Mouse (Mus musculus): Measurements from ENCODE around the gene Lamc3. TPM values are rescaled to one million over a fixed set of nuclear protein-coding genes. Genes with fewer than 3 reads are reported as not detected.

Gene Lamc3
- polyA plus RNA-seq, 1 experiment from 2014 or later = 0.64 TPM

DNA sequence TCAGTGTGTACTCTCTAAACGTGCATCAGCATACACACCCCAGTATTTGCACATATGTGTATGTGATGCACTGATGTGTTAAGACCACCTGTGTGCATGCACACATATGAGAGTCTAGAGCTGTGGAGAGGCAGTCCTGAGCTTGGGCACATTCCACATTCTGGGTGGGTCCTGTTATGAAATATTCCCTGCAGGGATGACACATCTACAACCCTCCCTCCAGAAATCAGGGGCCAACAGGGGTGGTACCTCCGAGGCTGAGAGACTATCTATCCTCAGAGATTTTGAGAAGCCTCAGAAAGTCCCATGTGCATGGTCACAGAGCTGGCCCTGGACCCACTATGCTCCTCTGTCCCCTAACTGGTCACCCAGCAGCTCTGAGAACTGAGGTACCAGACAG, 58.5 kb downstream of the Lamc3 start:
- ATAC-seq (ENCODE audit: insufficient read depth, low FRiP score, low read depth) = no peak
- 74% methylated on average over 2 of the region's 2 CpGs for WGBS
- H3K27me3 ChIP-seq (replicated peaks) = no peaks in the 10 kb centered on the region

DNA sequence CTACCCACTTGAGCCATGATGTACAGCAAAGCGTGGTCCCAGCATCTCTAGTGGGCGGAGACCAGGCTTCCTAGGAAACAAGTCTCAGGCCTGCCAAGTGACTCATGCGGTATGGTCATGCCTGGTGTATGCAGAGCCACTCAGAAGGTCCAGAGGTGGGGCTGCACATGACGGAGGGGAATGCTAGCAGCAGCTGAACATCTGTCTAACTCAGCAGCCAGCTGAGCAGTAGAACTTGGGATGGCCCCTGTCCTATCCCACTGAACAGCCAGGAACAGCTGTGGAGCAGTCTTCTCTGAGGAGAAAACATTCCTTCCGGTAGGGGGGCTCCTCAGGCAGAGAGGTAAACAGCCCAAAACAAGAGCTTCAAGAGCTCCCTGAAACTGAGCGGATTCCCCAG, 61.3 kb downstream of the Lamc3 start:
- Histone ChIP-seq H3K4me3 (replicated peaks) (no peak overlapping the region), H3K27me3 (replicated peaks) (no peaks in the 10 kb centered on the region), H3K9ac (no peak overlapping the region), H3K27ac (no peak overlapping the region), H3K4me2 (no peak overlapping the region), H3K4me1 (peaks cover 9% of the 10 kb centered on the region; the same call in 1 of the 2 replicates), H3K9me3 (no peaks in the 10 kb centered on the region), H3K36me3 (no peaks in the 10 kb centered on the region)
- WGBS = 57% methylated on average over 6 of the region's 6 CpGs
- ATAC-seq (ENCODE audit: insufficient read depth, low FRiP score, low read depth) = peak; percentile 53; the same call in 1 of the 2 replicates

More for the DNA sequence above, 58.5 kb downstream of the Lamc3 start:
- Histone ChIP-seq H3K4me2 (no peak overlapping the region), H3K4me3 (replicated peaks) (no peak overlapping the region), H3K9me3 (no peaks in the 10 kb centered on the region), H3K36me3 (no peaks in the 10 kb centered on the region), H3K4me1 (peaks cover 3% of the 10 kb centered on the region; the same call in 1 of the 2 replicates), H3K9ac (no peak overlapping the region), H3K27ac (no peak overlapping the region)

DNA sequence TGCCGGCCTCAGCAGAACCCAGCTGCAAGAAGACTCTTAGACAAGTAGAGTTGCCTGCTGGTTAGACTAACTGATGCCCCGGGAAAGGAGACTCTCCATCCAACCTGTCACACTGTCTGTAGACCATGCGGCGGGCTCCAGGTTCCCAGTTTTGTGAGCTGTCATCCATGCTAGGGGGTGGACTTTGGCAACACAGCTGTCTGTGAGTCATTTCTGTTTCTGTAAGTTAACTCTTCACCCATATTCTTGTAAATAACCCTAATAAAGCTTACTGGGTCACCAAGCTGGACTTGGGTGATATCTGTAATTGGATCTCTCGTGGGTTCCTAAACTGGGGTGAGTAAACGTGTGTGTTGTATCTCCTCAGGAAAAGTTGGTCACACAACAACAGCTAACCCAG, 61.7 kb downstream of the Lamc3 start:
- no peaks in the 10 kb centered on the region for H3K27me3 ChIP-seq (replicated peaks)
- no peak overlapping the region for H3K9ac ChIP-seq
- no peak overlapping the region for H3K27ac ChIP-seq
- H3K9me3 ChIP-seq = no peaks in the 10 kb centered on the region
- no peak; the same call in 1 of the 2 replicates for ATAC-seq (ENCODE audit: insufficient read depth, low FRiP score, low read depth)
- WGBS = 65% methylated on average over 6 of the region's 6 CpGs
- H3K4me1 ChIP-seq = peaks cover 9% of the 10 kb centered on the region; the same call in 1 of the 2 replicates
- H3K36me3 ChIP-seq = no peaks in the 10 kb centered on the region
- no peak overlapping the region for H3K4me2 ChIP-seq
- H3K4me3 ChIP-seq (replicated peaks) = no peak overlapping the region

DNA sequence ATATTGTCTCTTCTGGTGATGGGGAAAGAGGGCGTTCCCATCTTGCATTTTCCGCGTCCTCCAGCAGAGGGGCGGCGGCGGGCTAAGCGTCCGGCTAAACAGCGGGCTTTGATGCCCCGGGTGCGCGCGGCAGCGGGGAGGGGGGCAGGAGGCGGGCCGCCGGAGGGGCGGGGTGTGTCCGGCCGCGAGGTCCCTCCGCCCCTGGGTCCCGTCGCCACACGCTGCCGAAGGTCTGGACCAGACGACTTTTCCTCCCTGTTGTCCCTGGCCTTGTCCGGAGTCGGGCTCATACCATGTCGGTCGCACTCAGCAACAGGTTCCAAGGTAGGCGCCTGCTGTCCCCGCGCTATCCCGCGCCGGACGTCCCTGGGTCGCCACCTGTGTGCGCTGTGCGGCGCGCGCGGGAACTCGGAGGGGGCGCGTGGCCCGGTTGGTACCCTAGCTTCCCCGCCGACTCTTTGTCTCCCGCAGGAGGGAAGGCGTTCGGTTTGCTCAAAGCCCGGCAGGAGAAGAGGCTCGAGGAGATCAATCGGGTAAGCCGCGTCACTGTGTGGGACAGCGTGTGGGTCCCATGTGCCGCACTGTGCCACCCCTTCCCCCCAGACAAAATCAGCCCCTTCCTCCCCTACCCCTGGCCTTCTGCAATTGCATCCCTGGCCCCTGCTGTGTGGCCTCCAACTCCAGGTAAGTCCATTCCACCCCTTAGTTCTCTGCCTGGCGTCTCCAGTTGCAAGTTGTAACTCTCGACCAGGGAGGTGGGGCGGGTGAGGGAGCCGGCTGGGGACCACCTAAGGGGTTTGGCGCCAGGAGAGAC, 63.2 kb downstream of the Lamc3 start, which contains the start of gene Aif1l:
Aif1l (plus strand) TSS at position 82 of the 814 bp plus-strand sequence.
- Histone ChIP-seq H3K27ac (no peak within 1 kb of the TSS), H3K36me3 (no peaks in the 10 kb centered on the region), H3K4me1 (peaks cover 9% of the 10 kb centered on the region; the same call in 1 of the 2 replicates), H3K4me3 (replicated peaks) (peak within 1 kb of the TSS; percentile 61), H3K4me2 (peak within 1 kb of the TSS; percentile 99), H3K27me3 (replicated peaks) (no peaks in the 10 kb centered on the region), H3K9ac (peak within 1 kb of the TSS; percentile 31; the same call in 1 of the 2 replicates), H3K9me3 (no peaks in the 10 kb centered on the region)
- WGBS = under 1% methylated on average over 66 of the region's 66 CpGs
- ATAC-seq (ENCODE audit: insufficient read depth, low FRiP score, low read depth) = peak; percentile 41; the same call in 1 of the 2 replicates

DNA sequence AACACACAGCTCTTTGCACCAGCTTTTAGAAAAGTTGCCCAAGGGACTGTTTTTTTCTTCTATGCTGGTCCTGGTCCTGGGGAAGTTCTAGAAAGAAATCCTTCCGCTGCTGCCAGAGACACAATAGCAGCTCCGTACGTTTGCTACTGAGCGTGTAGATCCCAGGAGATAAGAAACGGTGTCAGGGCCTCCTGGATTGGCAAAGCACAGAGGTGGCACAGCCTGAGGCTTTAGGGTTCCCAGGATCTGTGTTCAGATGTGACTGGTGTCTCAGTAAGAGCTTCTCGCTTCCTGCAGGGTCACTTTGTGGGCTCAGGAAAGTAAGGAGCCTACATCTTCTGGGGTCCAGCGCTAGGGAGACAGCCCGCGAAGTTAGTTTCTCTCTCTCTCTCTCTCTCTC, 63.9 kb downstream of the Lamc3 start:
- peak overlapping the region; percentile 61 for H3K4me3 ChIP-seq (replicated peaks)
- ATAC-seq (ENCODE audit: insufficient read depth, low FRiP score, low read depth) = no peak
- H3K9me3 ChIP-seq = no peaks in the 10 kb centered on the region
- H3K27ac ChIP-seq = no peak overlapping the region
- WGBS = 28% methylated on average over 9 of the region's 9 CpGs
- no peaks in the 10 kb centered on the region for H3K27me3 ChIP-seq (replicated peaks)
- H3K4me2 ChIP-seq = peak overlapping the region; percentile 99
- H3K36me3 ChIP-seq = no peaks in the 10 kb centered on the region
- peaks cover 9% of the 10 kb centered on the region; the same call in 1 of the 2 replicates for H3K4me1 ChIP-seq
- H3K9ac ChIP-seq = no peak overlapping the region

DNA sequence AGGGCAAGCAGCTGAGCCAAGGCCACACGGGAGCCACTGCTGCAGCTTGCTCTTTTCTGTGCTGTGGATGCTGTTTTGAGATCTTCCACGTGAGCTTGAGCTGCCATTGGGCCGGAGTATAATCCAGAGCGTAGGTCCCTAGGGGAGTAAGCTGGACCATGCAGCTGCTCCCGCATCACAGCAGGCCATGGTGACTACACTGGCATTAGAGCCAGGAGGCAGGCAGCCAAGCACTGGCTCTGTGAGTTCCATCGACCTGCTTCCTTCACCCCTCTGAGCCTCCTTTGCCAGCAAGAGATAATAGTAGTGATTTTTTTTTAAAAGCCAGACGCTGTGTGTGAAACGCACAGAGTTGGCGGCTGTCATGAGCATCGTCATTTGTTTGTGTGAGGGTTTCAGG, 65.1 kb downstream of the Lamc3 start:
- H3K9me3 ChIP-seq = no peaks in the 10 kb centered on the region
- 84% methylated on average over 10 of the region's 10 CpGs for WGBS
- H3K4me1 ChIP-seq = peaks cover 9% of the 10 kb centered on the region; the same call in 1 of the 2 replicates
- no peak overlapping the region for H3K4me2 ChIP-seq
- H3K27me3 ChIP-seq (replicated peaks) = no peaks in the 10 kb centered on the region
- H3K4me3 ChIP-seq (replicated peaks) = no peak overlapping the region
- no peak for ATAC-seq (ENCODE audit: insufficient read depth, low FRiP score, low read depth)
- H3K9ac ChIP-seq = no peak overlapping the region
- H3K27ac ChIP-seq = no peak overlapping the region
- no peaks in the 10 kb centered on the region for H3K36me3 ChIP-seq

DNA sequence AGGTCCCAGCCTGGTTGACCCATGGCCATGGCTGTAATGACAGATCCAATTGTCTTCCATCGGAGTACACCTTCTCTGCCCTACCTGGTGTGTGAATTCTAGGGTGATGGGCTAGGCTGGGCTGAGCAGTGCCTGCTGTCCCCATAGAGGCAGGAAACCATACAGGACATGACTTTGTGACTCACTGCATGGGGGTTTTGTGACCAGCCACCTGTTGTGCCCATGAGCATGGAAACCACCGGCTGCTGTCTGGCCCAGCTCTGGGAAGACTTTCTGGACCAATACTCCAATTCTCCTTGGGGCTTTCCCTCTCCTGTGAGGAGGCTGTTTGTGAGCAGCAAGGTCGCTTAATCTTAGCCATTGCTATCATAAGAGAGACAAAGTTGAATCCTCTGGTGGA, 65.6 kb downstream of the Lamc3 start:
- Histone ChIP-seq H3K9me3 (no peaks in the 10 kb centered on the region), H3K27me3 (replicated peaks) (no peaks in the 10 kb centered on the region), H3K9ac (no peak overlapping the region), H3K4me3 (replicated peaks) (no peak overlapping the region), H3K27ac (no peak overlapping the region), H3K4me1 (peaks cover 9% of the 10 kb centered on the region; the same call in 1 of the 2 replicates), H3K4me2 (no peak overlapping the region), H3K36me3 (no peaks in the 10 kb centered on the region)
- 79% methylated on average over 3 of the region's 3 CpGs for WGBS
- no peak for ATAC-seq (ENCODE audit: insufficient read depth, low FRiP score, low read depth)

DNA sequence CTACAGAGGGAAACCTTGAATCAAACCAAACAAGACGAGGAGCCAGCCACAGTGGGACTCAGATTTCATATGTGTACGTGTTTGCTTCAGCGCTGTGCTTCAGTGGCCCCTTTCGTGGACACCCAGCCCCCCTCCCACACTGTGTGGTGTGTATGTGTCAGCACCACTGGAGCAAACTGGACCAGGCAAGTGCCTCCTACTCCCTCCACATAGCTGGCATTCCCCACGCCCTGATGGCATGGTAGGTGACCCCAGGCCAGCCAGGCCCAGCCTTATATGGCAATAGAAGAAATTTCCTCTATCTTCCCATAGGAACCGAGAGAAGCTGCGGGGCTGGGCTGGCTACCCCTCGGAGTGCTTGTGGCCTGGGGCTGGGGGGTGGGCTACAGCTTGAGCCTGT, 66.6 kb downstream of the Lamc3 start:
- H3K9me3 ChIP-seq = no peaks in the 10 kb centered on the region

DNA sequence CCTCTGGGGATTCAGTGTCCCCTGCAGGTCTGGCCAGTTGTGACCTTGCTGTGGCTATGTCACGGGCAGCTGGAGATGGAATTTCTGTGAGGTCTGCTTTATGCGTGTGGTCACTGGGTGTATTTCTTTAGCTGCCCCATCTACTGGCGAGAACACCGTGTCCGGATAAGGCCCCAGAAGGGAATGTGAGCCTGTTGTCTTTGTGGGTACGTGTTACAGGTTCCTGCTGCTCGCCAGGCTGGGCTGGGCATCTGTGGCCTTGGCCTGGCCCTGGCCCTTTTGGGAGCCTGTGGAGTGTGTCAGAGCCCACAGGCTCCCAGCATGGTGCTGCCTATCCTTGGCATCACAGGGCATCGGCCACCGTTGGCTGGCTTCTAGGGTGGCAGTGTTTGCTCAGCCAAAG, 67.7 kb downstream of the Lamc3 start:
- Histone ChIP-seq H3K4me3 (replicated peaks) (no peak overlapping the region), H3K27me3 (replicated peaks) (no peaks in the 10 kb centered on the region), H3K4me1 (peaks cover 9% of the 10 kb centered on the region; the same call in 1 of the 2 replicates), H3K27ac (no peak overlapping the region), H3K36me3 (no peaks in the 10 kb centered on the region), H3K9me3 (no peaks in the 10 kb centered on the region), H3K9ac (no peak overlapping the region), H3K4me2 (no peak overlapping the region)
- no peak for ATAC-seq (ENCODE audit: insufficient read depth, low FRiP score, low read depth)
- WGBS = 82% methylated on average over 9 of the region's 9 CpGs

More for the DNA sequence above, 66.6 kb downstream of the Lamc3 start:
- H3K4me3 ChIP-seq (replicated peaks) = no peak overlapping the region
- no peak for ATAC-seq (ENCODE audit: insufficient read depth, low FRiP score, low read depth)
- no peaks in the 10 kb centered on the region for H3K36me3 ChIP-seq
- no peak overlapping the region for H3K27ac ChIP-seq
- H3K4me1 ChIP-seq = peaks cover 9% of the 10 kb centered on the region; the same call in 1 of the 2 replicates
- H3K9ac ChIP-seq = no peak overlapping the region
- H3K4me2 ChIP-seq = no peak overlapping the region
- no peaks in the 10 kb centered on the region for H3K27me3 ChIP-seq (replicated peaks)
- WGBS = 66% methylated on average over 8 of the region's 8 CpGs

DNA sequence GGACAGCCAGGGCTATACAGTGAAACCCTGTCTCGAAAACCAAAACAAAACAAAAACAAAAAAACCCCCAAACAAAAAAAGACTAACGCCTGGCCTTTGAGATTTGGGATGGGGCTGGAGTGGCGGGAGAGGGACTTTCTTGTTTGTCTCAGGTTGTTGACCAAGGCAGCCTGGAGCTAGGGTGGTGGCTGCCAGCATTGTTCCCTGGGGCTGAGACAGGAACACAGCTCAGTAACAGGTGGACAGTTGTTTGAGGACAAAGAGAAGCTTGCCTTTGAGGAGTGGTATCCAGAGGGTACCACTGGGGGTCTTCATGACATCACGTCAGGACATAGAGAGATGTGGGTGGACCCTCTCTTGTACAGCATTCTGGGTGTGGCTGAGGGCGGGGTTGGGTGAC, 68.6 kb downstream of the Lamc3 start:
- no peak overlapping the region for H3K4me2 ChIP-seq
- no peaks in the 10 kb centered on the region for H3K36me3 ChIP-seq
- no peak overlapping the region for H3K4me3 ChIP-seq (replicated peaks)
- no peak for ATAC-seq (ENCODE audit: insufficient read depth, low FRiP score, low read depth)
- no peaks in the 10 kb centered on the region for H3K27me3 ChIP-seq (replicated peaks)
- H3K27ac ChIP-seq = no peak overlapping the region
- peaks cover 4% of the 10 kb centered on the region; the same call in 1 of the 2 replicates for H3K4me1 ChIP-seq
- 80% methylated on average over 5 of the region's 5 CpGs for WGBS
- H3K9ac ChIP-seq = no peak overlapping the region
- H3K9me3 ChIP-seq = no peaks in the 10 kb centered on the region

DNA sequence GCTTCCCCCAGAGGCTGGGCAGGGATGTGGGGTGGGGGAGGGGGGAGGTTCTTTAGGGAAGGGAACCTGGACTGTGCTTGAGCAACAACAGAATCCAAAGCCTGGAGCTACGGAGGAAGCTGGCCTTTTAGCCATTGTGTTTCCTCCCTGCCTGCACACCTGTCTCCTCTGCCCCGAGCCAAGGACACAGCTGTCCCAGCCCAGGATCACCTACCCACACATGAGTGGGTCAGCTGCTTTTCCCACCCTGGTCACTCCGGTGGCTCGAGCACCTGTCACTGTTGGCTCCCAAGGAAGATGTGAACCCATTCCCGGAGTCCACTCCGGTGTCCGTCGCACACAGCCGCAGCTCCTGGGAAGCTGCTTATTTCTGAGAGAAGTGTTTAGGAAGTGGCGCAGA, 70.1 kb downstream of the Lamc3 start:
- no peak overlapping the region for H3K27ac ChIP-seq
- no peaks in the 10 kb centered on the region for H3K27me3 ChIP-seq (replicated peaks)
- H3K4me3 ChIP-seq (replicated peaks) = no peak overlapping the region
- no peak overlapping the region for H3K4me2 ChIP-seq
- no peaks in the 10 kb centered on the region for H3K36me3 ChIP-seq
- no peak overlapping the region for H3K9ac ChIP-seq
- ATAC-seq (ENCODE audit: insufficient read depth, low FRiP score, low read depth) = no peak
- no peaks in the 10 kb centered on the region for H3K9me3 ChIP-seq
- H3K4me1 ChIP-seq = no peaks in the 10 kb centered on the region
- 83% methylated on average over 10 of the region's 10 CpGs for WGBS

DNA sequence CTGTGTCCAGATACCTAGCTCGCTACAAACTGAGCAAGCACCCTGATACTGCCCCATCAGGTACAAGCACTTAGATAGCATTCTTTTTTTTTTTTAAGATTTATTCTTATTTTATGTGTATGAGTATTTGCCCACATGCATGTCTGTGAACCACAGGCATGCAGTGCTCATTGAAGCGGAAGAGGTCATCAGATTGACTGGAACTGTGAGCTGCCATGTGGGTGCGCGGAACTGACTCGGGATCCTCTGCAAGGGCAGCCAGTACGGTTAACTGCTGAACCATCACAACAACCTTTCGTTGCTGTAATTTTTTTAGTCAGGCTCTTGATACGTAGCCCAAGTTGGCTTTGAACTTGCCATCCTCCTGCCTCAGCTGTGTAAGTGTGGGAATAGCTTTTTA, 73.9 kb downstream of the Lamc3 start:
- no peaks in the 10 kb centered on the region for H3K9me3 ChIP-seq
- ATAC-seq (ENCODE audit: insufficient read depth, low FRiP score, low read depth) = no peak
- H3K27ac ChIP-seq = no peak overlapping the region
- no peaks in the 10 kb centered on the region for H3K27me3 ChIP-seq (replicated peaks)
- H3K4me1 ChIP-seq = no peaks in the 10 kb centered on the region
- H3K4me2 ChIP-seq = no peak overlapping the region
- H3K9ac ChIP-seq = no peak overlapping the region
- H3K36me3 ChIP-seq = no peaks in the 10 kb centered on the region
- WGBS = 93% methylated on average over 8 of the region's 8 CpGs
- no peak overlapping the region for H3K4me3 ChIP-seq (replicated peaks)
